Comparison of ENCODE assay signal across 24 mouse cellular contexts in the genomic region with DNA sequence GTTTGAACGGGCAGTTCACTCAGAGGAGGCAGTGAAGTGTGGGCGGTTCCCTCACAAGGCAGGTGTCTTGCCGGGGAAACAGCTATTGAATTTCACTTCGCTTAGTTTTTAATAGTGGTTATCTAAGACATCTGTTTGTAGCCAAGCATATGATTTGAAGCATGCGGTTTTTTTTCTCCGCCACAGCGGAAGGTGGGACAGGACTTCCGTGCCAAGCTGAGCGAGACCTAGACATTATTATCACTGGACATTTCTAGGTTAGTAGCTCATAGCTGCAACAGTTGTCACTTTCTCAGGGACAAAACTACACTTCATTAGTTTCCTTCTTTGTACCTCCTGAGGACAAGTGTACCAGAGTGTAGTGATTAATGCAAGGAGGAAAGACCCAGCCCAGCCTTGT. TPM values are rescaled to one million over a fixed set of nuclear protein-coding genes. Genes with fewer than 3 reads are reported as not detected.
DNase-seq lines count a peak whose midpoint lies in the region; ATAC-seq and TF ChIP-seq lines count a peak whose summit lies in the region.
"Had no signal": no experiment of that assay in that cellular context is flagged by ENCODE, and none has a peak within 500 bp of the region (broad histone marks: within the 10 kb centered on the region; RNA-seq: fewer than 3 reads in every experiment).

No protein-coding gene starts in this region.

- no peak overlapping the region for H3K9ac ChIP-seq in kidney, embryonic 16.5 days (replicated peaks; ENCODE audit: low read length)
- H3K9ac ChIP-seq: forebrain, embryonic 12.5 days; hindbrain, embryonic 13.5 days; intestine, embryonic 15.5 days had no signal

- H3K4me1 ChIP-seq in kidney, embryonic 16.5 days (ENCODE audit: insufficient read depth, low read length), result peaks cover 5% of the 10 kb centered on the region; the same call in 1 of the 2 replicates
- peaks cover 19% of the 10 kb centered on the region for H3K4me1 ChIP-seq in G1E (ENCODE audit: insufficient read depth, low read depth, low read length)
- H3K4me1 ChIP-seq: heart, embryonic 10.5 days; intestine, embryonic 15.5 days had no signal

- no peak overlapping the region for H3K27ac ChIP-seq in gastrocnemius, adult 2 months
- no peak overlapping the region for H3K27ac ChIP-seq in kidney, embryonic 16.5 days (ENCODE audit: low read length)
- H3K27ac ChIP-seq: forebrain, embryonic 12.5 days; heart, embryonic 10.5 days; hindbrain, embryonic 13.5 days; hindbrain, postnatal 0 days; intestine, embryonic 15.5 days had no signal

- 39% methylated on average over 9 of the region's 9 CpGs for WGBS in kidney, embryonic 16.5 days

- H3K9me3 ChIP-seq in kidney, embryonic 16.5 days (ENCODE audit: low read length), result no peaks in the 10 kb centered on the region
- no peaks in the 10 kb centered on the region for H3K9me3 ChIP-seq in G1E (replicated peaks)
- H3K9me3 ChIP-seq: forebrain, embryonic 12.5 days; heart, embryonic 10.5 days; hindbrain, embryonic 13.5 days; intestine, embryonic 15.5 days had no signal

- TF ChIP-seq CTCF in gastrocnemius, adult 2 months (IDR thresholded peaks at IDR 0.05), result no peak
- TF ChIP-seq CTCF in G1E (IDR thresholded peaks at IDR 0.05; ENCODE audit: low read depth, low read length), result no peak

- no peak for DNase-seq in gastrocnemius, adult 2 months
- no peak for DNase-seq in gastrocnemius, adult 18-20 months (ENCODE audit: low spot score)
- DNase-seq in kidney, adult 8-10 months, result no peak
- no peak for DNase-seq in G1E (ENCODE audit: low spot score)
- DNase-seq in skeletal muscle tissue, adult 2 months (ENCODE audit: low read depth, low spot score), result peak; percentile 7
- no peak for DNase-seq in layer of hippocampus, postnatal 25 days (ENCODE audit: extremely low spot score in 1 of 2, low spot score in 1 of 2)
- DNase-seq: adrenal gland, postnatal 25 days; cerebellum, adult 2 months; cerebellum, postnatal 10 days; gastrocnemius, postnatal 10 days; heart, adult 18-20 months; heart, postnatal 10 days had no signal

- H3K36me3 ChIP-seq in kidney, embryonic 16.5 days (ENCODE audit: insufficient read depth, low read length), result no peaks in the 10 kb centered on the region
- no peaks in the 10 kb centered on the region for H3K36me3 ChIP-seq in G1E (replicated peaks)
- H3K36me3 ChIP-seq: forebrain, embryonic 12.5 days; heart, embryonic 10.5 days; hindbrain, embryonic 13.5 days; intestine, embryonic 15.5 days had no signal

- ATAC-seq in kidney, embryonic 16.5 days (ENCODE audit: low FRiP score, low TSS enrichment), result no peak
- peak; percentile 45; the same call in 1 of the 2 replicates for ATAC-seq in G1E (ENCODE audit: extremely low read depth, insufficient number of reproducible peaks, low FRiP score, poor library complexity, severe bottlenecking)
- ATAC-seq: activated CD4-positive, CD25-positive, alpha-beta regulatory T cell, adult 4 months; forebrain, embryonic 16.5 days; hindbrain, postnatal 0 days; intestine, embryonic 15.5 days; Patski had no signal

- peak overlapping the region; percentile 40 for H3K4me2 ChIP-seq in kidney, embryonic 16.5 days (replicated peaks; ENCODE audit: low read depth, low read length)
- H3K4me2 ChIP-seq: forebrain, embryonic 12.5 days; hindbrain, embryonic 13.5 days; intestine, embryonic 15.5 days had no signal

- peak overlapping the region; percentile 41 for H3K4me3 ChIP-seq in gastrocnemius, adult 2 months
- H3K4me3 ChIP-seq in kidney, embryonic 16.5 days (ENCODE audit: low read length), result peak overlapping the region; percentile 6; the same call in 1 of the 2 replicates
- no peak overlapping the region for H3K4me3 ChIP-seq in G1E (ENCODE audit: low read depth, low read length)
- H3K4me3 ChIP-seq: forebrain, embryonic 12.5 days; heart, embryonic 10.5 days; hindbrain, embryonic 13.5 days; intestine, embryonic 15.5 days had no signal

- no peaks in the 10 kb centered on the region for H3K27me3 ChIP-seq in kidney, embryonic 16.5 days (ENCODE audit: insufficient read depth, low read length)
- peaks cover 25% of the 10 kb centered on the region for H3K27me3 ChIP-seq in G1E (ENCODE audit: insufficient read depth, low read length)
- H3K27me3 ChIP-seq: forebrain, embryonic 12.5 days; hindbrain, embryonic 13.5 days; intestine, embryonic 15.5 days; Patski had no signal

- intact Hi-C loops in gastrocnemius, adult 2 months (cut with DNase I), result no loop called here

RNA-seq across cellular contexts. Expression of a gene that starts 36.3 kb away (rescaled TPM):
- not detected for total RNA-seq in gastrocnemius, adult 2 months (2021)
- not detected for total RNA-seq in gastrocnemius, adult 18-20 months (2021)
- polyA plus RNA-seq in kidney, embryonic 16.5 days (2015; fragmentation: Nextera tagmentation; extraction: Ambion mirVana), result 1.3 and 1.4 TPM in 2 replicates
- not detected in 2 replicates for total RNA-seq in G1E (2014; fragmentation: Nextera tagmentation)
- total RNA-seq in G1E (2017), result not detected in 2 replicates
- not detected in 2 replicates for polyA plus RNA-seq in G1E (2012)
- total RNA-seq in layer of hippocampus, postnatal 25 days (2021), result 1 to 10 TPM in 1 of 2 experiments, under 1 TPM in 1; 0.62 to 1.3 TPM
- total RNA-seq: adrenal gland, adult 18-20 months; gastrocnemius, postnatal 10 days; heart, adult 18-20 months; heart, postnatal 10 days; hematopoietic stem cell, adult 5-6 weeks had no signal
- polyA plus RNA-seq: forebrain, embryonic 16.5 days; heart, embryonic 10.5 days; heart, embryonic 14.5 days; Patski had no signal

RNA-seq across cellular contexts. Expression of a gene that starts 38.6 kb away (rescaled TPM):
- 10 to 100 TPM; 10.5 to 12.2 TPM for total RNA-seq in gastrocnemius, adult 2 months (2021)
- 10 to 100 TPM; 10.8 to 11.1 TPM for total RNA-seq in gastrocnemius, adult 18-20 months (2021)
- 24.0 and 24.1 TPM in 2 replicates for polyA plus RNA-seq in kidney, embryonic 16.5 days (2015; fragmentation: Nextera tagmentation; extraction: Ambion mirVana)
- 25.4 and 36.0 TPM in 2 replicates for total RNA-seq in G1E (2014; fragmentation: Nextera tagmentation)
- 23.6 and 29.9 TPM in 2 replicates for total RNA-seq in G1E (2017)
- 15.6 and 17.6 TPM in 2 replicates for polyA plus RNA-seq in G1E (2012)
- 100 to 1,000 TPM; 114 to 122 TPM for total RNA-seq in layer of hippocampus, postnatal 25 days (2021)
